Mouse (Mus musculus): ENCODE results near the gene 4930402H24Rik.

The 4930402H24Rik gene

DNA sequence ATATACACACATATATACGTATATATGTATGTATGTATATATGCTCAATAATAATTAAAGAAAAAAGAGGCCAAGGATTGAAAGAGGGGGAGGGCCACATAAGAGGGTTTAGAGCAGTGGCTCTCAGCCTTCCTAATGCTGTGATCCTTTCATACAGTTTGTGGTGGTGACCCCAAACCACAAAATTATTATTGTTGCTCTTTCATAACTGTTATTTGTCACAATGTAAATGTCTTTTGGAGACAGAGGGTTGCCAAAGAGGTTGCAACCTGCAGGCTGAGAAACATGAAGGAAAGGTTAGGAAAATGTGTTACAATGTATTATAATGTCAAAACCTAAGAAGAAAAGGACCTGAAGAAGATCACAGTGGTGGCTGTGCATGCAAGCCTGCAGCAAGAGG is 88.3 kb downstream of the 4930402H24Rik start:
- in situ Hi-C loops (cut with MboI; ENCODE audit: unreplicated experiment in 2 of 2) = loop anchor here in 1 of 2 experiments (5.0 to 25.0 kb wide), 2 partner anchors 129 to 694 kb away; no protein-coding TSS in a partner anchor

DNA sequence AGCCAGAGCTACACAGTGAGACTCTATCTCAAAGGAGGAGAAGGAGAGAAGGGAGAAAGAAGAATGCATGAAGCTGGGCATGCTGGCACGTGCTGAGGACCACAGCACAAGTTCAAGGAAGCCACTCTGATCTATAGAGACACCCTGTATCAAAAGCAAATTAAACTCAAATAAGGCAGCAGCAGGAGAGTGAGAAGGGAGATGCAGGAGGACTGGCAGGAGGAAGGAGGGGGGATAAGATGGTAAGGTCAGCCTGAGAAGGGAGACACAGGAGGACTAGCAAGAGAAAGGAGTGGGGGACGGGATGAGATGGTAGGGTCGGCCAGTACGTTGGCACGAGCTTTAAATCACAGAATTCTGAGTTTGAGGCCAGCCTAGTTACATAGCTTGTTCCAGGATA is 90.0 kb downstream of the 4930402H24Rik start:
- in situ Hi-C loops (cut with MboI; ENCODE audit: unreplicated experiment in 2 of 2) = loop anchor here in 1 of 2 experiments (5.0 to 25.0 kb wide), 2 partner anchors 131 to 696 kb away; no protein-coding TSS in a partner anchor

DNA sequence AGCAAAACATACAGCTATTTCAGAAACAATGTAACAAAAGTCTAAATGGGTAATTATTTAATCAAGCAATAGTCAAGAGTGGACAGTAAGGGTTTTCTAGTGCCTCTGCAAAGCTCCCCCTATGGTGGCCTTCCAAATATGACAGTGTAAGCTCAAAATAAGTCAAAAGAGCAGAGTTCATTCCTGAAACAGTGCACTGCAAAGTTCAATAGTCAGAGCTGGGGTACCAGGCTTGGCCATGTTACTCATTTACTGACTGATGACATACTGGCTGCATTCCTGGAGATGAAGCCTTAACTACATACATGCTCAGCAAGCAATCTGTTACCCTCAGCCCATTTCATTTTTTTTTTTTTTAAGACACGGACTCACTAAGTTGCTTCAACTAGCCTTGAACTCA is 91.7 kb downstream of the 4930402H24Rik start:
- in situ Hi-C loops (cut with MboI; ENCODE audit: unreplicated experiment in 2 of 2) = loop anchor here in 1 of 2 experiments (25.0 kb wide), 1 partner anchor 698 kb away; no protein-coding TSS in a partner anchor

DNA sequence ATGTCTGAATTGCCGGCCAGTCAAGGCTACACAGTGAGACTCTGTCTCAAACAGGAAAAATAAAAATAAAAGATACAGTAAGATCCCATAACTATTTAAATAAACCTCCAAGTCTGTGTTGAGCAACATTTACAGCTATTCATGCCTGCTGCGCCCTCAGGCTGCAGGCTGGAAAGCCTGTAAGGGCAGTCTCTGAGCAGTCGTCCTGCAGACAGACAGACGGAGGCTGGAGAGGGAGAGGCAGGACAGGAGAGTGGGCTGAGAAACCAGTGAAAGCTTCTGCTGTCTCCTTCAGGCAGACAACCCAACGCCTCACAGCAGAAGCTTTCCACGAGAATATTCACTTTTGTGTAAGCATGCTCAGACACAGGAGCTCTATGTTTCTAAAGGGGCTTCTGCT is 92.5 kb downstream of the 4930402H24Rik start:
- in situ Hi-C loops (cut with MboI; ENCODE audit: unreplicated experiment in 2 of 2) = loop anchor here in 1 of 2 experiments (25.0 kb wide), 1 partner anchor 699 kb away; no protein-coding TSS in a partner anchor

DNA sequence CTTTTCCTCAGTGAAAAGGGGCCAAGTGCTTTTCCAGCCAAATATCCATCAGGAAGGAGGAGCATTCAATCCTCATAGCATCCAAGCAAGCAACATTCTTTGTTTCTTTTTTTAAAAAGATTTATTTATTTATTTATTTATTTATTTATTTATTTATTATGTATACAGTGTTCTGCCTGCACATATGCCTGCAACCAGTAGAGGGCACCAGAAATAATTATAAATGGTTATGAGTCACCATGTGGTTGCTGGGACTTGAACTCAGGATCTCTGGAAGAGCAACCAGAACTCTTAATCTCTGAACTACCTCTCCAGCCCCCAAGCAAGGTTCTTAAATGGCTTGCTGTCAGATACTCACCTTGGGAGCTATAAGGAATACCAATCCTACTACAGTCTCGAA is 93.7 kb downstream of the 4930402H24Rik start:
- in situ Hi-C loops (cut with MboI; ENCODE audit: unreplicated experiment in 2 of 2) = loop anchor here in 1 of 2 experiments (25.0 kb wide), 1 partner anchor 700 kb away; no protein-coding TSS in a partner anchor

DNA sequence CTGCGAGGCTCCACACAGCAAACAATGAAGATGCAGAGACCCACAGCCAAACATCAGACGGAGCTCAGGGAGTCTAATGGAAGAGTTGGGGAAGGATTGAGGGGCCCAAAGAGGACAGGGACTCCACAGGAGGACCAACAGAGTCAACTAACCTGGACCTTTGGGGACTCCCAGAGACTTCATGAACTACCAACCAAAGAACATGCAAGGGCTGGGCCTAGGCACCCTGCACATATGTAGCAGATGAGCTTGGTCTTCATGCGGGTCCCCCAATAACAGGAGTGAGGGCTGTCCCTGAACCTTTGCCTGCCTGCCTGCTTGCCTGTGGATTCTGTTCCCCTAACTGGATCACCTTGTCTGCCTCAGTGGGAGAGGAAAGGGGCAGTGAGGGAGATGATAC is 101.1 kb downstream of the 4930402H24Rik start:
- in situ Hi-C loops (cut with MboI; ENCODE audit: unreplicated experiment in 2 of 2) = loop anchor here (5.0 to 25.0 kb wide), 2 partner anchors 147 to 707 kb away; no protein-coding TSS in a partner anchor

DNA sequence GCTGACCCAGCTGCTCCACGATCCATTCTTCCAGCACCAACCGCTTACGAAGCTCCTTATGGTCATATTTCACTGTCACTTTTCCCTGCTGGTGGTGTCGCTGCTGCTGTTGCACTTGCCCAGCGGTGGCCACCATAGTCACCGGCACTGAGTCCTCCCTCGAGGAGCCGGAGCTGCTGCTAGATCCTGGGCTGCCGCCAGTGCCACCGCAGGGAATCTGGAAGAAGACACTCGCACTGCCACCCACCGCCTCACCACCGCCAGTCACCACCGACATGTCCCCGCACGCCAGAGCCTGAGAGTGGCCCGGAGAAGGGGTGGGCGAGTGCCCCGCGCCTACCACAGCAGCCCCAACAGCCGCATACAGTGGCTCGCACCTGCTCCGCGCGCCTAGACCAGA is 102.5 kb downstream of the 4930402H24Rik start:
- in situ Hi-C loops (cut with MboI; ENCODE audit: unreplicated experiment in 2 of 2) = loop anchor here in 1 of 2 experiments (25.0 kb wide), 1 partner anchor 709 kb away; no protein-coding TSS in a partner anchor

DNA sequence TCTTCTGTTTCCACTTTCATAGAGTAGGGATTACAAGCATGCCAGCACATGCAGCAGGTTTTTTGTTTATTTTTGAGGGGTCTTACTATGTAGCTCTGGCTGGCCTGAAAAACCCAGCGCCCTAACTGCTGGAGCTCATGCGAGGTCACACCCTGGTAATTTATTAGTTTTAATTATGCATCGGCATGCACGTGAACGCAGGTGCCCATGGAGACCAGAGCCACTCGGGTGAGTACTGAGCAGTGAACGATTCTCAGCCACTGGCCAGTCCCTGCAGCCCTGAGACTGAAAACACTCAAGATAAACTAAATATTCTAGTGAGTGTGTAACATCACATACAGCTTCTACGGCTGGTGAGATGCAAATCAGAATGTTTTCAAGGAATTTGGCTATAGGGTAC is 110.5 kb downstream of the 4930402H24Rik start:
- in situ Hi-C loops (cut with MboI; ENCODE audit: unreplicated experiment in 2 of 2) = no loop called here

DNA sequence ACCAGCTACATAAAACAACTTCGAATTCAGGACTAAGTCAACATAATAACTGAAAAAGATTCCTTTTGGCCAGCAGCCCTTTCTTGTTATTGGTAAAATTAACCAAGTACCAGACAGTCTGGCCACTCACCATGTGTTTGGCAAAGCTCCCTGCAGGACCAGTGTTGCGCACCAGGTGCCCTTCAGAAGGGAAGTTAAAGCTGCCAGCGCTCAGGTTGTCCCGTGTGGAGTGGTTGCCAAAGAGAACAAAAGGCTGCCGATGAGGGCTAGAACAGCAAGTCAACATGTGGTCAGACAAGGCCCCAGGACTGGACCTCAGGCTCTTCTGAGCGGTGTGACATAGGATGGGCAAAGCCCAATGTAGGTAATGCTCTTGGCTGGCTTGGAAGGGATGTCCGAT is 114.5 kb downstream of the 4930402H24Rik start:
- in situ Hi-C loops (cut with MboI; ENCODE audit: unreplicated experiment in 2 of 2) = no loop called here

DNA sequence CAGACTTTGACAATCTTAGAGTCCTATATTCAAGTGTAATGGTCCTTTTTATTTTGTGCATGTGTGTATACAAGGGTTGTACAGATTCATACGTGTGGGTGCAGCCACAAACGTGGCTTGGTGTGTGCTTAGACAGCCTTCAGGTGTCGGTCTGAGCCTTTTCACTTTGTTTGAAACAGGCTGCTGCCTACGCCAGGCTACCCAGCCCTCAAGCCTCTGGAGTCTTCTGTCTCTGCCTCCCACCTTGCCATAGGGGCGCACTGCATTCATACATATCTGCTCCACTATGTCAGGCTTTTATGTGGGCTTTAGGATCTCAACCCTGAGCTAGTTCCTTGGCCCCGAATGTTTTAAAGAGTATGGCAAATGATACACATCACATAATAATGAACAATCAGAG is 116.6 kb downstream of the 4930402H24Rik start:
- in situ Hi-C loops (cut with MboI; ENCODE audit: unreplicated experiment in 2 of 2) = no loop called here

DNA sequence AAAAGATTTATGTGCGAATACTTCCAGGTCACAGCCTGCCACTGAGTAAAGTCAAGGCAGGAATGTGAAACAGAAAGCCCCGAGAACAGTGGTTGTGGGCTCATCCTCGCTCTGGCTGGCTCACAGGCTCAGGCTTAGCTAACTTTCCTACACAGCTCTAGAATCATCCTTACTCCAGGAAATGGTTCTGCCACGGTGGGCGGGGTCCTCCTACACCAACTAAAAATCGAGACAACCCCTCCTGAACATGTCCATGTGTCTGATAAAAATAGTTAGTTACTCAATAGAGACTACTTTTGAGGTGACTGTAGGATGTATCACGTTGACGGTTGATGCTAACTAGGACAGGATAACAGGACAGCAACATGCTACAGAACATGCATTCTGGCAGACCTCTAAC is 117.2 kb downstream of the 4930402H24Rik start:
- in situ Hi-C loops (cut with MboI; ENCODE audit: unreplicated experiment in 2 of 2) = no loop called here

DNA sequence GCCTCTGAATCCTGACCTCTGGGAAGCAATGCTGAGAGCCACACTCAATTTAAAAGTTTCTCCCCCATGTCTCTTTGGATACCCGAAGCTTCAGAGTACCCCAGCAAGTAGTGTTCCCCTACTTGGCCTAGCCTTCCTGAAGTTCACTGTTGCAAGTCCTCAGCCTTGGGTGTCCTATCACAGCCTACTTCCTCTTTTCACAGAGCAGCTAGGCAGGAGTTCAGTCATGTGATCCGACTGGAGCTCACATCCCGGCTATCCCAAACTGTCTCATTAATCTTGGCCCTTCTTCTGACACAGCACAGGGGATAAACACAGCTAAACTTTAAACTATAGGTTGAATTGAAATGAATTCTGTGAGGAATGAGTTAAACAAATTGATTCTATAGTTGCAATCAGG is 121.3 kb downstream of the 4930402H24Rik start:
- in situ Hi-C loops (cut with MboI; ENCODE audit: unreplicated experiment in 2 of 2) = no loop called here

DNA sequence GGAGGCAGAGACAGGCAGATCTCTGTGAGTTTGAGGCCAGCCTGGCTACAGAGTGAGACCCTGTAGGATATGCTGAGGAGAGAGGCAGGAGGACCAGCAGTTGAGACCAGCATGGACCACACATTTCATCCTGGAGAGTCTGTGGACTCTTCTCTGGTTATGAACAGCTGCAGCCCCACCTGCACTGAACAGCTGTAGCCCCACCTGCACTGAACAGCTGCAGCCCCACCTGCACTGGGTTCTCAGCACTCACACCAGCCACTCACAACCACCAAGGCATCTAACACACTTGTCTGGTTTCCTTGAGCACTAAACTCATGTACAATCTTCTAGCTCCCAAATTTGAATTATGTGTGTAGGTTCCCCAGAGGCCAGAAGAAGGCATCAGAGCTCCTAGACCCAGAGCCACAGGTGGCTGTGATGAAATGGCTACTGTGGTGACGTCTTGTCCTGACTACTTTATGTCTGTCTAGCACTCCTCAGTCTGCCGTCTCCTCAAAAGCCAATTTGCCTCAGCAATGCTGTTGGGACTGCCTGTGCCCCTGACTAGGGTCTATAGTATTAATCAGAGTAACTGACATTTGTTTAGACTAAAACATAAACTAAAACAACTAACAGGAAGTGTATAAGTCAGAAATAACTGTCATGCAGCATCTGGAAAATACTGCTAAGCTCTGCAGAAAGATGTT is 125.4 kb downstream of the 4930402H24Rik start:
- in situ Hi-C loops (cut with MboI; ENCODE audit: unreplicated experiment in 2 of 2) = no loop called here

DNA sequence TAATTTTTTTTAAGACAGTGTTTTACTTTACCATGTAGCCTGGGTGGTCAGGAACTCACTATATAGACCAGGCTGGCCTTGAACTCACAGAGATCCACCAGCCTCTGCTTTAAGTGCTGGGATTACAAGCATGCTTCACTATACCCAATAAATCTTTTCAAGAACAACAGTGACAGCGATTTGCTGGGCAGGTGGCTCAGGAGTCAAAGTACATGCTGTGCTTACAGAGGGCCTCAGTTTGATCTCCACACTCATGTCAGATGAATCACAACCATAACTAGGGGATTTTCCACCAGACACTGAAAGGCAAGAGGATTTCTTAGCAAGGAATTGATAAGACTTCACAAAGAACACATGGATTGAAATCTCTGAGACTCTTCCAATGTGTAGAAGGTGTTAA is 126.3 kb downstream of the 4930402H24Rik start:
- in situ Hi-C loops (cut with MboI; ENCODE audit: unreplicated experiment in 2 of 2) = no loop called here

DNA sequence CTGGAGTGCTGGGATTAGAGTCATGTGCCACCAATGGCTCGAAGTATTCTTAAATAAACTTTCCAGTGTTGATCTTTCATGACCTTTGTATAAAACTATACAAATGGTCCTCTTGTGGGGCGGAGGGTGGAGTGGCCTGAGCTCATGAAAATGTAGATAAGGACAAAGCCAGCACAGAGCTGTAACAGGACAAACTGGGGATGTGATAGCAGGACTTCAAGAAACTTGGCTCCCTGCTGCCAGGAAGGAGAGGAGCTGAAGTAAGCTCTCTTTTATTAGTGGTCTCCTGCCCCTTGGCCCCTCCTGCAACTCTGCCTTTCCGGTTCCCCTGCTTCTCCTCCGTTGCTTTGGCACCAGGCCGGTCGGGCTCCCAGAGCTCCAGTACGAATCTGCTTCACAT is 129.6 kb downstream of the 4930402H24Rik start:
- in situ Hi-C loops (cut with MboI; ENCODE audit: unreplicated experiment in 2 of 2) = no loop called here

DNA sequence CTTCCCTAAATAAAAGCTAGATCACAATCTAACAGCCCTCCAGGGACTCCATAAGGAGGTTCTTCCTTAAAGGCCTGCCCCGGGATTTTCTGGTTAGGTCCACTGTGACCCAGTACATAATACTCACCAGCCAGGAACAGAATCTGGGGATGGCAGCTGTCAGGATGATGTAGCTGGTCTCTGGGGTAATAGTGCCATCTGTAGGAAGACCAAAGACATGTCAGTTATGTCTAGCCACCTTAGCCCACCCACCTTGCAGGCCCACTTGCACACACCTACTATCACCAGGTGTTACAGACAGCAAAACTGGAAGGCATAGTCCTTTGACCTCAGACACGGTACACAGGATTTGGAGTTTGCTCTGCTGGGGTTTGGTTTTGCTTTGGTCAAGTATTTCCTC is 138.7 kb downstream of the 4930402H24Rik start:
- in situ Hi-C loops (cut with MboI; ENCODE audit: unreplicated experiment in 2 of 2) = loop anchor here (5.0 to 10.0 kb wide), 4 partner anchors 103 to 473 kb away; partner anchors contain the start of genes Pced1a (in 2 of the 2), Vps16 (in 2 of the 2), Ddrgk1 (in 1 of the 2) and Ebf4 (in 1 of the 2)

DNA sequence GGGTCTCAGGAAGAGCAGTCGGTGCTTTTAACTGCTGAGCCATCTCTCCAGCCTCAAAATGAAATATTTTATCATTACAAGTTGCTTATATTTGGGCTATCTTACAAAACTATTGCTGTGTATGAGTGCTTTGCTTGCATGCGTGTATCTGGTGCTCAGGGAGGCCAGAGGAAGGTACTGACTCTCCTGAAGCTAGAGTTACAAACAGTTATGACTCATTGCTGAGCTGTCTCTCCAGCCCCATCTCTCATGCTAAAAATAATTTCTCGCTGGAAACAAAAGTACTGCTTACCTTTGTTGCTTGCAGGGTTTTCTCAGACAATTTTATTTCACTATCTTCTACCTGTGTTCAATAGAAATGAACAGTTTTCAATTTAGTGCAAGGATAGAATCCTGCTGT is 140.8 kb downstream of the 4930402H24Rik start:
- in situ Hi-C loops (cut with MboI; ENCODE audit: unreplicated experiment in 2 of 2) = loop anchor here (5.0 to 10.0 kb wide), 4 partner anchors 101 to 471 kb away; partner anchors contain the start of genes Pced1a (in 2 of the 2), Vps16 (in 2 of the 2), Ddrgk1 (in 1 of the 2) and Ebf4 (in 1 of the 2)

DNA sequence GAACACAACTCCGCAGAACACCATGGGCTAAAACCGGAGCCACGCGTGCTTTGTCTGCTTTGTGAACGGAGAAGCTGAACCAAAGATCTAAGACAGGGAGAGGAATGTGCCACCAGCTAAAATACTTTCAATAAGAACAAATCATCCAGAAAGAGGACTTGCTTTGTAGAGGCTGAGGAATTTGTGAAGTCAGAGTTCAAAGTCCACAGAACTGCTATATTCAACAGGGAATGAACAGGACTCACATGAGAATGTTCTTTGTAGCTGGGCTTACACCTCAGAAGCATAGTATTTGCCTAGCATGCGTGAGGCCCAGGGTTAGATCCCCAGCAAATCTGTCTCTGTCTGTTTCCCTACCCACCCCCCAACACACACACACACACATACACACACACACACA is 145.3 kb downstream of the 4930402H24Rik start:
- in situ Hi-C loops (cut with MboI; ENCODE audit: unreplicated experiment in 2 of 2) = loop anchor here (5.0 to 10.0 kb wide), 7 partner anchors 94 to 484 kb away; partner anchors contain the start of genes Itpa (in 2 of the 2), Pced1a (in 2 of the 2), Vps16 (in 2 of the 2) and Ddrgk1 (in 1 of the 2)

DNA sequence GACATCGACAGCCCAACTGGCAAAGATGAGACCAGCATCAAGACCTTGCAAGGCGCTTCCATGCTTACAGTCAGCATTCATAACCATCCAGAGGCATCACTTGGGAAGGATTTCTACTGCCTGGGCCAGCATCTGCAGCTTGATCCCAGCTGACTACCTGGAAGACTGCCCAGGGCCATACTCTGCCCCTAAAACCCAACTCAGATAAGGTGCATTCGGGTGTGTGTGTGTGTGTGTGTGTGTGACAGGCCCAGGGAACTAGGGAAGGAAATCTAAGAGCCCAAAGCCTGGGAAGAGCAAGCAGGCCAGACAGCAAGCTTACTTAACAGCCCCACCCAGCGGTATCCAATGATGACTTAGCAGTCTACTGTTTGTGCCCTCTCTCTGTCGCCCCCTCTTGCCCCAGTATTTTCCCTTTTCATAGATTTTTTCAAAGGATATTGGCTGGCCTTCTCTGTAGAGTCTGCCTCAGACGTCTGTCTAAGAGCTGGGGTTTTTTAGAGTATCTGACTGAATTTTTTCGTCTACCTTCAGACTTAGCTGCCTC is 151.1 kb downstream of the 4930402H24Rik start:
- in situ Hi-C loops (cut with MboI; ENCODE audit: unreplicated experiment in 2 of 2) = no loop called here

DNA sequence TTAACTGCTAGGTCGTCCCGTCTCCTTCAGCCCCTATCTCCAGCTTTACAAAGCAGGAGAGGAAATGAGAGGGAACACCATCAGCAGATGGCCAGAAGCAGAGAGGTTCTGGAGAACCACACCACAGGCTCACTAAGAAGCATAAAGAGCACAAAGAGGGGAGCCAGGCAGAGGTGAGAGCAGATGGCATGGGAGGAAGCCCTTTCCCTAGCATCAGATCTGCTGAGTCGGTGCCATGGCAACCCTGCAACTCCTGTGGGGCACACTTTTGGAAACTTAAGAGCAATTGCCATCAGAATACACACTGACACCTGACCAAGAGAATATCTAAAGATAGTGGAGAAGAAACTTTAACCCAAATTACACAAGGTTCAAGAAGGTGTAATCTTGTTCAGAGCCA is 151.6 kb downstream of the 4930402H24Rik start:
- in situ Hi-C loops (cut with MboI; ENCODE audit: unreplicated experiment in 2 of 2) = no loop called here

DNA sequence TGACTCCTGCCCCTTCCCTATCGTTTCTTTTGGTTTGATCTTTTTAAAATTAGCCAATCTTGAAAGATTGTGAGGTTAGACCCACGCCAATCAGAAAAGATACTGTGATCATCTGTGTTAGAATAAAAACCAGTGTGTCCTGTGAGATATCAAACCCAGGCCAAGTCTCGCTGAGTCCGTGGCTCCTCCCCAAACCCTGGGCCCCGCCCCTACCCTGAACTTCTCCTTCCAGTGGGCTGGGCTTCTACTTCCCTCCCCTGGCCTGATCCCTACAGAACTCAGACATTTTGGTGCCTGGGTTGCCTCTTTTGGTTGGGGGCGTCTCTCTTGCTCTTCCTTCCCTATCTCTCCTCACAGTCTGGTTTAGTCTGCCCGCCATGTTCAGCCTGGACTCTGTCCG is 155.8 kb downstream of the 4930402H24Rik start:
- in situ Hi-C loops (cut with MboI; ENCODE audit: unreplicated experiment in 2 of 2) = no loop called here
